Mouse (Mus musculus): ENCODE measurements around the gene Golt1a.

DNA sequence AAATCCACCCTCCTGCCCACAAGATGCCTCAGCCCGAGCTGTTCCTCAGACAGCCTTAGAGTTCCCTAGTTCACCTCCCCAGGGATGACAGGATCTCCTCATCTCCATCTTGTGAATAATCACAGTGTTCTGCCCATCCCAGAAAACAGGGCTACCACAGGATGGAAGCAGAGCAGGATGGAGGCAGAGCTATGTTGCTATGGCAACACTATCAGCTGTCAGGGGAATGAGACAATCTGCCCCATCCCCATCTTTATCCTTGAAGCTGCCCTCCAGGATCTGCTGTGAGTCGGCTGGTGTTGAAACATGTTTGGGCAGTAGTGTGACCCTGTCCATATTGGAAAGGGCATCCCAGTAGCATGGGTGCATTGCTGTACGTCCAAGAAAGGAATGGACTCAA, 21.5 kb downstream of the Golt1a start:
- no peak for TF ChIP-seq POLR2A (IDR thresholded peaks at IDR 0.05; ENCODE audit: borderline replicate concordance, extremely low read depth, insufficient read depth, insufficient read length, poor library complexity, severe bottlenecking)
- no peak for TF ChIP-seq CTCF (IDR thresholded peaks at IDR 0.05; ENCODE audit: borderline replicate concordance, extremely low read depth, insufficient read depth, insufficient read length)
